Mouse (Mus musculus) lung, postnatal 25 days (tissue): Measurements from ENCODE around the gene Faah.

ENCODE experiments used
- DNase-seq: peaks from one replicate; pipeline ENCODE4 v3.0.0; 2022; ENCODE audit warnings: low spot score

Faah gene

DNA sequence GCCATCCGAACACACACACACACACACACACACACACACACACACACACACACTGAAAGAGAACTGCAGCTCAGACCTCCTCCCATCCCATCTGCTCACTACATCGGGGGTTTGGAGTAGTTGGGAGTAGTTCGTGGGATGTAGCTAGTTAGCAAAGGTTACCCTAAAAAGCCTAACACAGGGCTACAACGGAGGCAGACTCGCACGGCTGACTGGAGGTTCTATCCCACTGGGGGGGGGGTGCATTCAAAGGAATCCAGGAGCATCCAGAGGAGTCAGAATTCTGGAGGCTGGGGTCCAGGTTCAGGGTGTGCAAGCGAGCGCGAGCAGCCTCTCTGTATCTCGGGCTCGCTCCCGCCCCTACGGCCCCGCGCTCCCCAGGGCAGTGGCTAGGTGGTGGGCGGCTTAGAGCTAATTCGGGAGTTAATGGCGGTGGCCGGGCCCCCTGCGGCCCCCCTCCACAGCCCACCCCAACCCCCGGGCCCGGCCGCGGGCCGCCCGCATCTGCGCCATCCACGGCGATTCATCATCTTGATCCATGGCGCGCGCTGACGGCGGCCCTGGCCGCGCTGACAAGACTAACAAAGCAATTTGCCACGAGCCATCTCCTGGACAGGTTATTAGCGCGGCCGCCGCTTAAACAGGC is 73.9 kb downstream of the Faah start:
- no peak for DNase-seq

DNA sequence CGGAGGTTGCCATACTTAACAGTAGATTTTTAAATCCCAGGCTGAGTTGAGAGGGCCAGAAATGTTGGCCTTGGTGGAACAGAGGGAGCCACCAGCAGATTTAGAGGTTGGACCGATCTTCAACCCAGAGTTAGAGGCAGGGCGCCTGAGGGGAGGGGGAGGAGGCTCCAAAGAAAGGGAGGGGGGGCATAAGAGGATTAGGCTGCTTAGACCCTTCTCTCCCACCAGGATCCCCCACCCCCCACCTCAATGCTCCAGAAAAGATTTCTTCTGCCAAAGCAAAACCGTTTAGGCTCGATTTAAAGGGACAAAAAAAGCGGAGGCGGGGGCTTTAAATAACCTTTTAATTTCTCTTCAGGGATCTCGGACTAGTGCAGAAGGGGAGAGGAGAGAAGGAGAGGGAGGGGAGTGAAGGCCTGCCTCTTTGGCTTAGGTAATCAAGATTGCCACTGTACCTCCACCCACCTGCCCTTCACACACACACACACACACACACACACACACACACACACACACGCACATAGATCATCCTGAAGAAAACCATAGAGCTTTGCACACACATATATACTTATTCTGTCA is 76.4 kb downstream of the Faah start:
- no peak for DNase-seq

GRCm38 (mm10) chr4:115940681-115941080 is 77.0 kb downstream of the Faah start:
- DNase-seq: no peak

DNA sequence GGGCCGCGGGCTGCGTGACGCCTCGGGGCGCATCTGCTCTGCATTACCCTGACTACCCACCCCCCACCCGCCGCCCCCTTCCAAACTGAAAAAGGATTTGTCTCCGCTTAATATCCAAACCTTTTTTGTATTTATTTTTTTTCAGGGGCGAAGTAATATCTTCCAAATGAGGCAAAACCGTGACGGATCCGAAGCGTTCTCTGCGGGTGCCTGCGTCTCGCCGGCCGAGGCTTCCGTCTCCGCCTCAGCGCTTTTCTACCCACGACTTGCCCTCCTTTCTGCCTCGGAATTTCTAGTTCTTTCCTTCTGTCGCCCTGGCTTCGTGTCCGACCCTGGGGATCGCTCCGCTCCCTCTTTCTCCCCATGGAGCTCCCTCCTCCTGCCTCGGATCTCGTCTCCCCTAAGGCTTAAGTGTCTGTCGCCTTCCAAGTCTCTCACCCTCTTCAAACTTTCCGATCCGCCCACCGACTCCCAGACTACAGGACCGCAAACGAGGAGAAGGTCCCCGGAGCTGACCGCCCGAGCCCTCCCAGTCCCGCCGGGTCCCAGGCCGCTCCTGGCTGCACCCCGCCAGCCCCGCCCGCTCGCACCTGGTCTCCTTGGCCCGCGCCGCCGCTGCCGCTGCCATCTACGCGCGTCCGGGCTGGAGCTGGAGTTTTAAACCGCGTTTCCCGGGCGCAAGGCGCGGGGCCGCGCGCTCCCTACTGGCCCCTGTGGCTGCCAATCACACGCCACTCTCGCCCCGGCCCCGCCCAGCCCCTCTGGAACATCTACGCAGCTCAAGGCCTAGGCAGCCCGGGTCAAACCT is 78.2 kb downstream of the Faah start, which contains the start of gene Dmbx1:
Gene Dmbx1, minus strand, starts transcription at position 632 of the 808 bp plus-strand sequence.
- no peak for DNase-seq

DNA sequence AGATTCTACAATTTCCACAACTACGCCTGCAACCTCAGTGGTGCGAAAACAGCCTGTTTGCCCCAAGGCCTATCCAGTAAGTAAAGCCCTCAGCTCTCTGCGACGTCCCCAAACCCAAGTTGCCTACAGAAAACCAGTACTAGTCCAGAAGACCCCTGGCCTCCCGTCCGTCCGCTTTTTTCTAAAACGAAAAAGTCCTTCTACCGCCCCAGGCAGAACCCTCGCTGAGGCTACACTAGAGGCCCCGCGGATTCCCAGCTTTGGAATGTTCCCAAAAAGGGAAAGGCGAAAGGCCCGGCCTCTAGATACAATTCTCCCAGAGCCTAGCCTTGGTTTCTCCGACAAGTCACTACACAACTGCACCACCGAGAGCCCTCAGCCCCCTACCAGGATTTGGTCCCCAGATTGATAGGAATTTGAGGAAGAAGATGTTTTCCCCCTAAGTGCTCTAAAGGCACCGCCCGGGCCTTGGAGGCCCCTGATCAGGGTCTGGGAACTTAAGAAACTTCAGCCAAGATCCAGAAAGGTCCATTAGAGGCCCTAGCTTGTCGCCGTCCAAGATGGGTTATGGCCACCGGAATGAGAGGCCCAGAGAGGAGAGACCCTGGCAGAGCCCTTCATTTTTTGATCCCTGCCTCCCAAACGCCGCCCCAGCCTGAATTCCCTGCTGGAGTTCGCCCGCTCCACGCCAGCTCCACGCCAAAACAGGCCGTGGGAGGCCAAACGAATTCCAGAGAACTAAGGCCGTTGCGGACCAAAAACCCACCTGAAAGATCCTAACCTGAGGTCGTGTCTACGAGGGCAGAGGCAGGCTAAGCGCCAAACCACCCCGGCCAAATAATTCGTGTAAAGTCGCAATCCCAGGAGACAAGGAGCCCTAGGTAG is 79.2 kb downstream of the Faah start:
- no peak for DNase-seq

DNA sequence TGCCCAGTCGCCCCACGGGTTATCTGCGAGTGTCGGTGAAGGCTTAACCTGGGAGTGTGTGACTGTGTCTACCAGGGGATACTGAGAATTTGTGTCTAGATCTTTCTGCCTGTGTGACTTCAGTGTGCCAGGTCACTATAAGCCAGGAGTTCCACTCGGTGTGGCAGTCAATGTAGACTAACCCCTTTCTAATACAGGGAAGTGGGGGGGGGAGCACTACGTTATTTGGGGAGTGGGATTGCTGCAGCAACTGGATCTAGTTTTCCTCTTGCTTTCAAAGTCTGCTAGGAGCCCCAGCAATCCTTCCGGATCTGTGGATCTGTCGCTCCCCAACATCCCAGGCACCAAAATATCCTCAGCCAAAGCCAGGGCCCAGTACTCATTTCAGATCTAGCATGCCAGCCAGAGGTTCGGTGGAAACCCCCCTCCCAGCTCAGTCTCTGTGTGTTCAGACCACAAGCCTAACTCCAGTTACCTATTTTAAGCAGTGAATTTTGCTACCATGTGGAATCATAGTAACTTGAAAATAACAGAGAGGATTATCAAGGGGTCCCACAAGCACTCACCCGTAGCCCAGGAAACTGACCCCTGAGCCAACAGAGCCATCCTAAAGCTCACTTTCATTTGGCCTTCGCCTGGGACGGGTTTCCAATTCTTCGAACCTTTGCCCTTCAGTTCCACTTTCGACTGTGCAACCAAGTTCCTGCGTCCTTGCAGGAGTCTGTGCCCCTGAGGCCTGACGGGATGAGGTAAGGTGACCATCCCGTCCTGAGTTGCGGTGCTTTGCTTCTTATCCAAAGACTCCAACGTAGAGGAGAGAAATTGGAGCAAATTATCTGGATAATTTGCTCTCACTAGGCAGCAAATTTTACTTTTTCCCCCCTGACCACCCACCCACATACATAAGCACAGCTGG is 80.4 kb downstream of the Faah start:
- DNase-seq: no peak

DNA sequence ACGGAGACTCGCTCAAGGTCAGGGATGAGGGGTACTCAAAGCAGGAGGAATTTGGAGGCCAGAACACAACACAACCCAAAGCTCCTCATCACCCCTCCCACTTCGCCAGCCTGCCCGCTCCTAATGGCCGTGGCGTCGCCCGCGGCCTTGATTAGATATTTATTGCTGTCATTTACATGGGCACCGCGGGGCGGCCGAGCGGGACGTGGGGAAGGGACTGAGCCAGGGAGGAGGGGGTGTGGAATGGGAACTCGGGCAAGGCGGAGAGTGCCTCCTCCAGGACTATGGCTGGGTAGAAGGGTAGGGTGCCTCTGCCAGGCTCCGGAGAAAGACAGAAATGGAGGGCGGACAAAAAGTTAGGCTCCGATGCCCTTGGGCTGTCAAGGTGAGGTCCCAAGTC is 81.1 kb downstream of the Faah start:
- DNase-seq: no peak

DNA sequence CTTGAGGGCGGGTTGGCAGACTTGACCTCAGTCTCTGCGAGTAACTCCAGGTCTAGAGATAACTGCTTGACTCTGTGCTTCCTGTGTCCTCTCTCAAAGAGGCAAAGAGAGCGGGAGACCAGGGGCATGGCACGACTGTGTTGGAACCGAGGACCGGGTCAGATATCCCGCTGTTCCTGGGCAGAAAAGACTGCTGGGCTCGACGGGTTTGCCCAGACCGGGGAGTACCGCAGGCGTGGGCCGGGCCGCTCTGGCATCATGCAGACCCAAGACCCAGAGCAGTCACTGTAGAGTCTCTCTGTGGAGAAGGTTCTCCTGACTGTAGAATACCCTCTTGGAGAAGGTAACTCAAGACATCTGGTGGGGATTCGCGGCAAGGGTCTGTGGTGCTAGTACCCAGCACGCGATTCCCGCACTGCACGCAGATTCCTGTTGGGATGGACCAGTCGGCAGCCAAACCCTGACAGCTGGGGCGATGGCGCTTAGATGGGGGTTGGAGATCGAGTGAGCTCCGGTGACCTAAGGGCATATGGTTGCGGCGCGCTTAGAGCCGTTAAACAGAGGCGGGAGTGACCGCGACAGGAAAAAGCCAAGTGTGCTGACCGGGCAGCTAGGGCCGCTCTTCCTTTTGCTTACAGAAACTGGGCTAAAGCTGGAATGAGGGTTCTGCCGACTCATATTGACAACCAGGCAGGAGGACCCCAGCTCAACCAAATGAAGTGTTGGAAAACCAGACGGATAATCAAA is 81.7 kb downstream of the Faah start:
- DNase-seq: no peak

- no peak for DNase-seq
Observed at GRCm38 (mm10) chr4:115931556-115932088, 86.1 kb downstream of the Faah start.

DNA sequence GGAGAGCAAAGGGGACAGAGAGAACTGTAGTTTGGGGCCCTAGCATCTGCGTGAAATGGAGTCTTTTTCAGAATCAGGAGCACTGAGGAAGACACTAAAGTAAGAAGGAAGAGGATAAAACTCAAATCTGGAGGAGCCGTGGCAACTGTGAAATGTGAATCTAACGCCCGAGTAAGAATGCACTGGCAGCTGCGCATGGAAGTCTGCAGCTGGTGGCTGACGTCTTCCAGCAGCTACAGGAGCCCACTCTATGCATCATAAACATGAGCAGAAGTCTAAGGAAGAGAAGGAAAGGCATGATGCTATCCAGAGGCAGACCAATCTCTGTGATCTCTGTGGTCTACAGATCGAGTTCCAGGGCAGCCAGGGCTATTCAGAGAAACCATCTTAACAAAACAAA is 90.1 kb downstream of the Faah start:
- no peak for DNase-seq

- no peak for DNase-seq
Observed at GRCm38 (mm10) chr4:115923262-115923880, 94.4 kb downstream of the Faah start.

DNA sequence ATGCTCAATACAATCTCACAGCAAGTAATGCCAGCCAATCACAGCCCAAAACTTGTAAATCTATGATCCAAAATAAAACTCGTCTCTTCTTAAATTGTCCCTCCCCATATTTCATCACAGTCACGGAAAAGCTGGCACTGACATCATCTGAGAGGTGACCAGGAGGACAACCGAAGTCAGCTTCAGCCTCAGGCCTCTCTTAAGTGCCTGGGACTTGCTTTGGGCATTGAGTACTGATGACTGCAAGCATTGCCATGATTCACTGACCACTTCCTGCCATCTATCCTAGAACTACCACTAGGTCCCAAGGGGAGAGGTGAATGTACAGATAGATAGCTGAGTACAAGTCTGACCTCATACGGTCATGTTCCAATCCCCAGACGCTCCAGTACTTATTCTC is 95.0 kb downstream of the Faah start:
- no peak for DNase-seq

DNA sequence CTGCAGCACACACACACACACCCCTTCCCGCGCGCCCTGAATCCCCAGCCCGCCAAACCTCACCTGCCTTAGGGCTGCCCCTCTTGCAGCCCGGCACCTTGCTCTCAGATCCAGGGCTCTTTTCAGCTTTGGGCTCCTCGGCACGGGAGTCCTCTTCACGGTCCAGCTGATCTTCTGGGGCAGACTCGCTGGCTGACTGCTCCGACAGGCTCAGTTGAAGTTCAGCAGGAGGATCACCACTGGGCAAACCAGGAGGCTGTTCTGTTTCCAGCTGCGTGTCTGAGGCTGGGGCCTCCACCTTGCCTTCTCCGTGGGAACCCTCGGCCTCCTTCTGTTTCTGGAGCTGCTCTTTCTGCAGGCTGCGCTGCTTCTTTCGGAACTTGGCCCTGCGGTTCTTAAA is 97.8 kb downstream of the Faah start:
- DNase-seq: no peak
